Mouse (Mus musculus) E14TG2a.4 (cell line): ENCODE measurements around the gene Kcnmb4.

Source experiments
- H3K27me3 ChIP-seq: 2 replicates; pipeline ENCODE4 v1.6.1; 2014; ENCODE audit warnings: low read length, control low read depth; ENCODE audit not compliant: insufficient read depth
- H3K36me3 ChIP-seq: 2 replicates; pipeline ENCODE4 v1.6.1; 2014; ENCODE audit warnings: low read length, control low read depth; ENCODE audit not compliant: insufficient read depth
- H3K4me1 ChIP-seq: replicated peaks from 2 replicates; pipeline ENCODE4 v1.6.1; 2014; ENCODE audit warnings: low read depth, low read length, control low read depth
- H3K4me3 ChIP-seq: replicated peaks from 2 replicates; pipeline ENCODE4 v1.5.1; 2014; ENCODE audit warnings: mild to moderate bottlenecking, low read length
- H3K9me3 ChIP-seq: 2 replicates; pipeline ENCODE4 v1.6.1; 2014; ENCODE audit warnings: low read length, control low read depth
- CTCF ChIP-seq: conservative IDR thresholded peaks from 2 replicates; pipeline ENCODE4 v1.5.1; 2014; ENCODE audit warnings: low read length
- NANOG ChIP-seq: IDR thresholded peaks from 2 replicates; pipeline ENCODE4 v1.6.1; 2014; ENCODE audit warnings: borderline replicate concordance, low read length, mixed read lengths
- POU5F1 ChIP-seq: IDR thresholded peaks from 2 replicates; pipeline ENCODE4 v1.6.1; 2014; ENCODE audit warnings: low read length, borderline replicate concordance

The Kcnmb4 gene

GRCm38 (mm10) chr10:116486895-116487747 is 13.4 kb upstream of the Kcnmb4 start:
- no peak overlapping the region for H3K4me3 ChIP-seq
- TF ChIP-seq NANOG (no peak), POU5F1 (no peak), CTCF (no peak)
- H3K36me3 ChIP-seq, result peaks cover 66% of the 10 kb centered on the region
- H3K9me3 ChIP-seq, result no peaks in the 10 kb centered on the region
- H3K27me3 ChIP-seq, result no peaks in the 10 kb centered on the region
- peaks cover 2% of the 10 kb centered on the region for H3K4me1 ChIP-seq

- Histone ChIP-seq H3K4me1 (peaks cover 6% of the 10 kb centered on the region), H3K27me3 (no peaks in the 10 kb centered on the region), H3K9me3 (0 out of 2 replicates have a peak, but pooled peaks cover 2% of the 10 kb centered on the region), H3K36me3 (peaks cover 41% of the 10 kb centered on the region), H3K4me3 (no peak overlapping the region)
- TF ChIP-seq POU5F1, result no peak
- TF ChIP-seq NANOG, result no peak
- TF ChIP-seq CTCF, result no peak
Measured at GRCm38 (mm10) chr10:116481917-116482316, 8.2 kb upstream of the Kcnmb4 start.

- H3K36me3 ChIP-seq, result peaks cover 31% of the 10 kb centered on the region
- peaks cover 6% of the 10 kb centered on the region for H3K4me1 ChIP-seq
- peaks cover 5% of the 10 kb centered on the region for H3K27me3 ChIP-seq
- TF ChIP-seq POU5F1, result no peak
- peak; percentile 18; the same call in 1 of the 2 replicates for TF ChIP-seq CTCF
- H3K9me3 ChIP-seq, result peaks cover 6% of the 10 kb centered on the region; the same call in 1 of the 2 replicates
- no peak overlapping the region for H3K4me3 ChIP-seq
Measured at GRCm38 (mm10) chr10:116480988-116481387, 7.3 kb upstream of the Kcnmb4 start.

- Histone ChIP-seq H3K27me3 (peaks cover 43% of the 10 kb centered on the region), H3K9me3 (peaks cover 6% of the 10 kb centered on the region; the same call in 1 of the 2 replicates), H3K4me3 (no peak overlapping the region), H3K4me1 (peaks cover 19% of the 10 kb centered on the region), H3K36me3 (no peaks in the 10 kb centered on the region)
- TF ChIP-seq CTCF, result no peak
- TF ChIP-seq POU5F1, result no peak
- TF ChIP-seq NANOG, result no peak
Measured at GRCm38 (mm10) chr10:116476559-116476958, 2.9 kb upstream of the Kcnmb4 start.

- no peak overlapping the region for H3K4me3 ChIP-seq
- TF ChIP-seq CTCF (no peak), POU5F1 (no peak), NANOG (no peak)
- H3K4me1 ChIP-seq, result peaks cover 19% of the 10 kb centered on the region
- H3K36me3 ChIP-seq, result no peaks in the 10 kb centered on the region
- H3K27me3 ChIP-seq, result peaks cover 45% of the 10 kb centered on the region
- peaks cover 6% of the 10 kb centered on the region; the same call in 1 of the 2 replicates for H3K9me3 ChIP-seq
Measured at GRCm38 (mm10) chr10:116475725-116476124, 2.0 kb upstream of the Kcnmb4 start.

- TF ChIP-seq NANOG, result no peak
- TF ChIP-seq POU5F1, result no peak
- TF ChIP-seq CTCF, result no peak
Measured at GRCm38 (mm10) chr10:116473071-116473758, 463 bp downstream of the Kcnmb4 start.

GRCm38 (mm10) chr10:116472579-116472978 is 1.1 kb downstream of the Kcnmb4 start:
- Histone ChIP-seq H3K4me3 (peak overlapping the region; percentile 86), H3K36me3 (no peaks in the 10 kb centered on the region), H3K27me3 (peaks cover 55% of the 10 kb centered on the region), H3K9me3 (peaks cover 6% of the 10 kb centered on the region; the same call in 1 of the 2 replicates), H3K4me1 (peaks cover 19% of the 10 kb centered on the region)
- TF ChIP-seq CTCF (no peak), NANOG (no peak), POU5F1 (no peak)

More at GRCm38 (mm10) chr10:116473071-116473758, 463 bp downstream of the Kcnmb4 start:
- H3K9me3 ChIP-seq, result peaks cover 6% of the 10 kb centered on the region; the same call in 1 of the 2 replicates
- H3K27me3 ChIP-seq, result peaks cover 55% of the 10 kb centered on the region
- H3K36me3 ChIP-seq, result no peaks in the 10 kb centered on the region
- H3K4me3 ChIP-seq, result peak overlapping the region; percentile 86
- H3K4me1 ChIP-seq, result peaks cover 19% of the 10 kb centered on the region

GRCm38 (mm10) chr10:116470306-116470925 is 3.3 kb downstream of the Kcnmb4 start:
- TF ChIP-seq NANOG (no peak), CTCF (no peak), POU5F1 (no peak)
- peaks cover 15% of the 10 kb centered on the region for H3K4me1 ChIP-seq

More at GRCm38 (mm10) chr10:116470306-116470925, 3.3 kb downstream of the Kcnmb4 start:
- H3K4me3 ChIP-seq, result no peak overlapping the region
- no peaks in the 10 kb centered on the region for H3K36me3 ChIP-seq
- H3K9me3 ChIP-seq, result no peaks in the 10 kb centered on the region
- peaks cover 44% of the 10 kb centered on the region for H3K27me3 ChIP-seq
